Mouse (Mus musculus): Measurements from ENCODE around the gene 1810049J17Rik. TPM values are rescaled to one million over a fixed set of nuclear protein-coding genes. Genes with fewer than 3 reads are reported as not detected.
"Not testable (repeated sequence)": the region's sequence is repeated elsewhere in the genome, so short reads cannot be mapped to it uniquely, and the experiment has no call there.

The 1810049J17Rik gene
- 1.1 and 1.4 TPM in 2 replicates for polyA plus RNA-seq (2015; fragmentation: Nextera tagmentation; extraction: Ambion mirVana)

GRCm38 (mm10) chr15:12321788-12322621 lies at the start of gene 1810049J17Rik:
1810049J17Rik (minus strand) TSS chr15:12321899.
- no peaks in the 10 kb centered on the region for H3K9me3 ChIP-seq (replicated peaks; ENCODE audit: control insufficient read depth, low read length)
- peak within 1 kb of the TSS; percentile 99 for H3K9ac ChIP-seq (ENCODE audit: low read depth, low read length)
- peak; percentile 36 for ATAC-seq (ENCODE audit: low read depth)
- WGBS (ENCODE audit: insufficient replicate concordance) = under 1% methylated on average over 66 of the region's 70 CpGs
- H3K4me1 ChIP-seq (ENCODE audit: control insufficient read depth, low read depth, low read length) = peaks cover 24% of the 10 kb centered on the region
- peak within 1 kb of the TSS; percentile 94 for H3K27ac ChIP-seq (ENCODE audit: low read length)
- peak within 1 kb of the TSS; percentile 99 for H3K4me3 ChIP-seq (ENCODE audit: low read depth, low read length)
- no peaks in the 10 kb centered on the region for H3K36me3 ChIP-seq (ENCODE audit: control insufficient read depth, insufficient read depth)
- H3K27me3 ChIP-seq (ENCODE audit: control insufficient read depth, insufficient read depth, low read depth, low read length) = no peaks in the 10 kb centered on the region; the same call in 1 of the 2 replicates
- peak within 1 kb of the TSS; percentile 80 for H3K4me2 ChIP-seq (ENCODE audit: low read depth, low read length)

- peaks cover 34% of the 10 kb centered on the region for H3K4me1 ChIP-seq (ENCODE audit: control insufficient read depth, low read depth, low read length)
- no peak overlapping the region for H3K4me2 ChIP-seq (ENCODE audit: low read depth, low read length)
- no peak for ATAC-seq (ENCODE audit: low read depth)
Observed at GRCm38 (mm10) chr15:12371183-12371582, 49.5 kb upstream of the 1810049J17Rik start.

GRCm38 (mm10) chr15:12370096-12370495 lies 48.4 kb upstream of the 1810049J17Rik start:
- H3K27me3 ChIP-seq (ENCODE audit: control insufficient read depth, insufficient read depth, low read depth, low read length) = no peaks in the 10 kb centered on the region
- no peaks in the 10 kb centered on the region for H3K9me3 ChIP-seq (replicated peaks; ENCODE audit: control insufficient read depth, low read length)
- no peak overlapping the region for H3K9ac ChIP-seq (ENCODE audit: low read depth, low read length)
- no peak for ATAC-seq (ENCODE audit: low read depth)
- no peak overlapping the region for H3K4me3 ChIP-seq (ENCODE audit: low read depth, low read length)
- H3K36me3 ChIP-seq (ENCODE audit: control insufficient read depth, insufficient read depth) = no peaks in the 10 kb centered on the region
- peaks cover 31% of the 10 kb centered on the region for H3K4me1 ChIP-seq (ENCODE audit: control insufficient read depth, low read depth, low read length)
- H3K4me2 ChIP-seq (ENCODE audit: low read depth, low read length) = no peak overlapping the region
- no peak overlapping the region for H3K27ac ChIP-seq (ENCODE audit: low read length)
- 87% methylated on average over 3 of the region's 3 CpGs for WGBS (ENCODE audit: insufficient replicate concordance)

More at GRCm38 (mm10) chr15:12371183-12371582, 49.5 kb upstream of the 1810049J17Rik start:
- WGBS (ENCODE audit: insufficient replicate concordance) = 2% methylated on average over 8 of the region's 8 CpGs
- H3K27ac ChIP-seq (ENCODE audit: low read length) = no peak overlapping the region
- no peaks in the 10 kb centered on the region for H3K27me3 ChIP-seq (ENCODE audit: control insufficient read depth, insufficient read depth, low read depth, low read length)
- H3K4me3 ChIP-seq (ENCODE audit: low read depth, low read length) = no peak overlapping the region
- H3K9ac ChIP-seq (ENCODE audit: low read depth, low read length) = no peak overlapping the region
- H3K36me3 ChIP-seq (ENCODE audit: control insufficient read depth, insufficient read depth) = no peaks in the 10 kb centered on the region
- no peaks in the 10 kb centered on the region for H3K9me3 ChIP-seq (replicated peaks; ENCODE audit: control insufficient read depth, low read length)

GRCm38 (mm10) chr15:12368850-12369249 lies 47.2 kb upstream of the 1810049J17Rik start:
- Histone ChIP-seq H3K9me3 (replicated peaks; ENCODE audit: control insufficient read depth, low read length) (no peaks in the 10 kb centered on the region), H3K4me1 (ENCODE audit: control insufficient read depth, low read depth, low read length) (peaks cover 29% of the 10 kb centered on the region), H3K27me3 (ENCODE audit: control insufficient read depth, insufficient read depth, low read depth, low read length) (no peaks in the 10 kb centered on the region), H3K4me3 (ENCODE audit: low read depth, low read length) (no peak overlapping the region), H3K36me3 (ENCODE audit: control insufficient read depth, insufficient read depth) (no peaks in the 10 kb centered on the region), H3K27ac (ENCODE audit: low read length) (no peak overlapping the region), H3K4me2 (ENCODE audit: low read depth, low read length) (no peak overlapping the region), H3K9ac (ENCODE audit: low read depth, low read length) (no peak overlapping the region)
- no peak for ATAC-seq (ENCODE audit: low read depth)
- 61% methylated on average over 4 of the region's 4 CpGs for WGBS (ENCODE audit: insufficient replicate concordance)

- Histone ChIP-seq H3K4me3 (ENCODE audit: low read depth, low read length) (no peak overlapping the region), H3K4me2 (ENCODE audit: low read depth, low read length) (peak overlapping the region; percentile 56; the same call in 1 of the 2 replicates), H3K36me3 (ENCODE audit: control insufficient read depth, insufficient read depth) (no peaks in the 10 kb centered on the region), H3K4me1 (ENCODE audit: control insufficient read depth, low read depth, low read length) (peaks cover 29% of the 10 kb centered on the region), H3K27me3 (ENCODE audit: control insufficient read depth, insufficient read depth, low read depth, low read length) (no peaks in the 10 kb centered on the region), H3K9me3 (replicated peaks; ENCODE audit: control insufficient read depth, low read length) (no peaks in the 10 kb centered on the region), H3K9ac (ENCODE audit: low read depth, low read length) (0 out of 2 replicates have a peak overlapping the region, but pooled peaks have one; percentile 4), H3K27ac (ENCODE audit: low read length) (peak overlapping the region; percentile 78)
- 69% methylated on average over 11 of the region's 11 CpGs for WGBS (ENCODE audit: insufficient replicate concordance)
- no peak for ATAC-seq (ENCODE audit: low read depth)
Observed at GRCm38 (mm10) chr15:12368357-12368756, 46.7 kb upstream of the 1810049J17Rik start.

GRCm38 (mm10) chr15:12367306-12368080 lies 45.8 kb upstream of the 1810049J17Rik start:
- no peaks in the 10 kb centered on the region for H3K27me3 ChIP-seq (ENCODE audit: control insufficient read depth, insufficient read depth, low read depth, low read length)
- WGBS (ENCODE audit: insufficient replicate concordance) = 14% methylated on average over 13 of the region's 13 CpGs
- no peaks in the 10 kb centered on the region for H3K36me3 ChIP-seq (ENCODE audit: control insufficient read depth, insufficient read depth)
- H3K4me3 ChIP-seq (ENCODE audit: low read depth, low read length) = peak overlapping the region; percentile 29
- no peaks in the 10 kb centered on the region for H3K9me3 ChIP-seq (replicated peaks; ENCODE audit: control insufficient read depth, low read length)
- peaks cover 29% of the 10 kb centered on the region for H3K4me1 ChIP-seq (ENCODE audit: control insufficient read depth, low read depth, low read length)
- peak overlapping the region; percentile 78 for H3K27ac ChIP-seq (ENCODE audit: low read length)
- peak overlapping the region; percentile 36 for H3K9ac ChIP-seq (ENCODE audit: low read depth, low read length)
- peak overlapping the region; percentile 56 for H3K4me2 ChIP-seq (ENCODE audit: low read depth, low read length)
- ATAC-seq (ENCODE audit: low read depth) = peak; percentile 91

- WGBS (ENCODE audit: insufficient replicate concordance) = 48% methylated on average over 11 of the region's 11 CpGs
- Histone ChIP-seq H3K27ac (ENCODE audit: low read length) (peak overlapping the region; percentile 78), H3K4me3 (ENCODE audit: low read depth, low read length) (peak overlapping the region; percentile 29; the same call in 1 of the 2 replicates), H3K9ac (ENCODE audit: low read depth, low read length) (peak overlapping the region; percentile 36), H3K4me1 (ENCODE audit: control insufficient read depth, low read depth, low read length) (peaks cover 29% of the 10 kb centered on the region), H3K4me2 (ENCODE audit: low read depth, low read length) (peak overlapping the region; percentile 56)
- not testable (repeated sequence) for H3K9me3 ChIP-seq (replicated peaks; ENCODE audit: control insufficient read depth, low read length); H3K27me3 ChIP-seq (ENCODE audit: control insufficient read depth, insufficient read depth, low read depth, low read length); ATAC-seq (ENCODE audit: low read depth); H3K36me3 ChIP-seq (ENCODE audit: control insufficient read depth, insufficient read depth)
Observed at GRCm38 (mm10) chr15:12366580-12367305, 45.0 kb upstream of the 1810049J17Rik start.

GRCm38 (mm10) chr15:12366072-12366469 lies 44.4 kb upstream of the 1810049J17Rik start:
- Histone ChIP-seq H3K4me1 (ENCODE audit: control insufficient read depth, low read depth, low read length) (peaks cover 27% of the 10 kb centered on the region), H3K36me3 (ENCODE audit: control insufficient read depth, insufficient read depth) (no peaks in the 10 kb centered on the region), H3K9ac (ENCODE audit: low read depth, low read length) (no peak overlapping the region), H3K4me2 (ENCODE audit: low read depth, low read length) (no peak overlapping the region), H3K27ac (ENCODE audit: low read length) (no peak overlapping the region), H3K27me3 (ENCODE audit: control insufficient read depth, insufficient read depth, low read depth, low read length) (no peaks in the 10 kb centered on the region), H3K9me3 (replicated peaks; ENCODE audit: control insufficient read depth, low read length) (no peaks in the 10 kb centered on the region), H3K4me3 (ENCODE audit: low read depth, low read length) (no peak overlapping the region)
- WGBS (ENCODE audit: insufficient replicate concordance) = 43% methylated on average over 3 of the region's 3 CpGs
- ATAC-seq (ENCODE audit: low read depth) = no peak
